Mouse (Mus musculus) right cerebral cortex, adult 18-20 months (tissue): ENCODE measurements around the gene Ogfr.

Source experiments
- DNase-seq: peaks from one replicate; pipeline ENCODE4 v3.0.0; 2022; ENCODE audit warnings: mixed read lengths

Ogfr gene

DNA sequence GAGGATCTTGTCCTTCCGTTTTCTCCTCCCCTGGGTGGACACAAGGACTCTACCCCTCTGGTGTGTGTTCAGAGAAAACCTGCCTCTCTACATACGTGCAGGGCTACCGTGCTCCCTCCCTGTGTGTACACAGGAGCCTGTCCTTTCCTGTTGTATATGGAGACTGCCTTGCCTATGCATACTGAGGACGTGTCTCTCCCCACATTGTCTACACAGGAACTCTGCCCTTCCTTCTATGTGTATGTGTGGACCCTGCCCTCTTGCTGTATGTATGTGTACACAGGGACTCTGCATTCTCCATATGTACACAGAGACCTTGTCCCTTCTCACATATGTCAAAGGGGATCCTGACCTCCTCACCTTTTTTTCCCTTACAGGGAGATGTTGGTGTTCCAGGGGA is 21.2 kb downstream of the Ogfr start:
- no peak for DNase-seq

GRCm38 (mm10) chr2:180611882-180612281 is 22.8 kb downstream of the Ogfr start:
- DNase-seq = no peak

DNA sequence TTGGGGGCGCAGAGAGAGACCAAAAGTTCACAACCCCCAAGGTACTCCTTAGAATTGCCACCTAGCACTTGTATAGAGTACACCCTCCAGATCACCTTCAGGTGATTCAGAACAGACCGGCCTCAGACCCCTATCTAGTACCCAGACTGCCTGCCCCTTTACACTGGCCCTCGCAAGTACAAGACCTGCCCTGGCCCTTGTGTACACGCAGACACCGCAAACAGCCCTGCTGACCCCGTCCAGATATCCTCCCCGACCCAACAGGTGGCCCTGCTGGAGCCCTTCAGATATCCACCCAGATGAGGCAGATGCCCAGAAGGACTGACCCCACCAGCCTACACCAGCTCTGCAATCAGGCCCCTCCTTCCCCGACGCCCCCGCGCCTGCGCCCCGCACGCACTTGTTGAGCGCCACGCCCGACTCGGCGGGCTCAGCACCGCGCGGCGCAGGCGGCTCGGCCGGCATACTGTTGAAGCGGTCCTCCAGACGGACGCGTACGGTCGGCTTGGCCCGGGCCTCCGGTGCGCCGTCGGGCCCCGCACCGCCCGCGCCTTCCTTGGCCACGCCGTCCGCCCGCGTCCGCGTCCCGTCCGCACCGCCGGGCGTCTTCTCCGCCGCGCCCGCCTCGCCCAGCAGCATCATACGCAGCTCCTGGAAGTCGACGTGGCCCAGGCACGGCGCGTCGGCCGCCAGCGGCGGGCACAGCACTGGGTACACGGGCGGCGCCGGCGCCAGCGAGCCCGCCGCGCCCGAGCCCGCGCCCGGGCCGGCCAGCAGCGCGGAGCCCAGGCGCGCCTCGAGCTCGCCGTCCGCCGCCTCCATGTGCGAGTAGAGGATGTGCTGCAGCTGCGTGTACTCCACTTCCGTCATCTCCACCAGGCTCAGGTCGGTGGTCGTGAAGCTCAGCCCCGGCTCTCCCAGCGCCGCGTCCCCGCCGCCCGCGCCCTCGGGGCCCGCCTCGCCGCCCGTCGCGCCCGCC is 52.8 kb downstream of the Ogfr start:
- no peak for DNase-seq

DNA sequence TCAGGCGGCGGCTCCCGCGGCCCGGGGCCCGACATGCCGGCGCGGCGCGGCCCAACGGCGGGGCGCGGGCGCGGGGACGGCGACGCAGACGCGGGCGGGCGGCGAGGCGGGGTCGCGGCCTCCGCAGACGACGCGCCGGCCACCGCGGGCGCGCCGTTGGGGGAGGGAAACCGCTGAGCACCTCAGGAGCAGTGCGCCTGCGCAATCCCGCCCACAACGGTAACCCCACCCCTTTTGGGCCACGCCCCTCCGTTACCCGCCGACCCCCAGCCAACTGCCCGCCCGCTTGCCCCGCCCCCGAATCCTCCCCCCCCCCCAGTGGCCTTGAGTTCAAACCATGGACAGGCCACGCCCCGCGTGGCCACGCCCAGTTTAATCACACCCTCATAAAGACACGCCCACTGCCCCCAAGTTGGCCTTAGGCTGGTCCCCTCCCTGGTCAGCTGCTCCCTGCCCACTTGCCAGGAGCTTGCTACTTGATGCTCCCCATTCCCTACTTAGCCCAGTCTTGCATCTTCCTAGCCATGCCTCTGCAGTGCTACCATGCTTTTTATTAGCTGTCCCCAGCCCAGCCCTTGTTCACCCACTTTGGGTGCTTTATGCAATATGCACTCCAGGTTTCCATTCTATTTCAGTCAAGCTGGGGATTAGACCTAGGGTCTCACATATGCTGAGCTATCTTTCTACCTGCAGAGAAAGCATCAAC is 53.7 kb downstream of the Ogfr start, which contains the start of gene Tcfl5:
Gene Tcfl5, minus strand, starts transcription at position 154 of the 706 bp plus-strand sequence.
- DNase-seq = no peak

DNA sequence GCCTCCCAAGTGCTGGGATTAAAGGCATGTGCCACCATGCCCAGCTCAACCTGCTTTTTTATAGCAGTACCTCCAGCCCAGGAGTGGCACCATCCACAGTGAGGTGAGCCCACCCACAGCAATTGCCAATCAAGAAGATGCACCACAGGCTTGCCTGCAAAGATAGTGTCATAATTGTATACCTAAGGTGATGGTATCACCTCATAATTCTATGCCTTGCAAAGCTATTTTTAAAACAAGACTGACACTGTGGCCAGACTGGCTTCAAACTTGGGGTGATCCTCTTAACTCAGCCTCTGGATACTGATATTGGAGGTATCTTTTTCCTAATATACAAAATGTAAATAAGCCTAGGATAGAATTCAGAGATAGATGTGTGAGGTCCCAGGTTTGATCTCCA is 54.6 kb downstream of the Ogfr start:
- DNase-seq = no peak
